Mouse (Mus musculus) brain, embryonic 14.5 days (tissue): ENCODE measurements at regions not wholly inside any gene's neighbourhood (a gene's known extent, or its start where the extent isn't known, plus 50 kb on each side); places are given as distances from the start of the nearest gene placed in this dataset.

Experiments used
- DNase-seq: peaks from one replicate; pipeline ENCODE4 v3.0.0-alpha.2; 2011; ENCODE audit warnings: low read depth
- CTCF ChIP-seq: fragments of 200-500 bp; IDR thresholded peaks from 2 replicates; pipeline ENCODE4 v1.5.1; 2012; ENCODE audit warnings: inconsistent platforms, mild to moderate bottlenecking, moderate library complexity, borderline replicate concordance; ENCODE audit not compliant: insufficient read depth, insufficient read length; ENCODE audit errors: extremely low read depth
- POLR2A ChIP-seq: fragments of 200-500 bp; IDR thresholded peaks from 2 replicates; pipeline ENCODE4 v1.6.1; 2012; ENCODE audit warnings: mild to moderate bottlenecking, inconsistent platforms, borderline replicate concordance; ENCODE audit not compliant: poor library complexity, insufficient read depth, insufficient read length, severe bottlenecking; ENCODE audit errors: extremely low read depth

DNA sequence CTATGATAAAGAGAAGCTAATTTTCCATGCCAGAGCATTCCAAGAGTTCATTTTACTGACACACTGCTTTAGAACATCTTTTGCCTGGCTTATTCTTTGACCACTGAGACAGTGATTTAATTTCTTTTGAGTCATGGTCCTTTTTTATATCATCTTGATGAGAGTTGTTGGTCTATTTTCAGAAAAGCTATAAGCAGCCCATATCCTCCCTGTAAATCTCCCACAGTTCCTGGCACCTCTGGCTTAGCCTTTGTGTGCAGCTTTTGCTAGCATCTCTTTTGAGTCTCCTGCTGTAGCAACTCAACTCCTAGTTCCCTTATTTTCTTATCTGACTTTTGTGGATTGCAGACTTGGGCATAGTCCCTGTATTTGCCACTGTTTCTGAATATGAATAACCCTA, 207.5 kb upstream of the 4931417E11Rik start:
- no peak for DNase-seq
- TF ChIP-seq CTCF (no peak), POLR2A (no peak)

DNA sequence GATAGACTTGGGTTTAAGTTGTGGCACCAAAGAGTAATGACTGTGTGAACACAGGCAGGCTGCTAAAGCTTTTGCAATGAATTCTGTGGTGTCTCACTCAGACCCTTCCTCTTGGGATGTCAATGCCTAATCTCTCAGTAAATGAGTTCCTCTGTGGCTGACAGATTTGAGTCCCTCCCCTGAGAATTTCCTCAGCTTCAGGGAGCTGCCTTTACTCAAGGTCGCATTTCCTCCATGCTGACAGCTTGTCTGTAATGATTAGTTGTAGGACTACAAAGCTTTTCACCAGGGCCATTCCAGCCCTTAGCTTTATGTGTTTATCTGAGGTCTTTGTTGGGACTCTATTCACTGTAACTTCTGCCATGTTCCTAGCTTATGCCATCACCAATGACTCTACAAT, 199.9 kb upstream of the 4931417E11Rik start:
- TF ChIP-seq POLR2A = no peak
- TF ChIP-seq CTCF = no peak
- DNase-seq = peak; percentile 45

DNA sequence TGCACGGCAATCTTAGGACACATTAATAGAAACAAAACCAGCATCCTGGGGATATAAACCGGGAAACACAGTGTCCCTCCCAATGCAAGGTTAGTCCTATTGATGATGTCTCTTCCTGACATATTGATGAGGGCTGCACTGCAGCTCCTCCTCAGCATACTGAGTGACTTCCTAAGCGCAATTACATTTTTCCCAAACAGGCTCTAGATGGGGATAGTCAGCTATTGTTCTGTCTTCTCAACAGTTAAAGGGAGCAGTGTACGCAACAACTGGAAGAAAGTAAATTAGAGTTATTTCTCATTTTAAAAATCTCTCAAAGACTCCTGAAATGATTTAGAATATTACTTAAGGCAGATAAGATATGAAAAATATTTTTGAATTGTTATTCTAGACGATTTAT, 189.5 kb upstream of the 4931417E11Rik start:
- peak; percentile 16; the same call in 1 of the 2 replicates for TF ChIP-seq CTCF
- no peak for TF ChIP-seq POLR2A
- peak; percentile 77 for DNase-seq

DNA sequence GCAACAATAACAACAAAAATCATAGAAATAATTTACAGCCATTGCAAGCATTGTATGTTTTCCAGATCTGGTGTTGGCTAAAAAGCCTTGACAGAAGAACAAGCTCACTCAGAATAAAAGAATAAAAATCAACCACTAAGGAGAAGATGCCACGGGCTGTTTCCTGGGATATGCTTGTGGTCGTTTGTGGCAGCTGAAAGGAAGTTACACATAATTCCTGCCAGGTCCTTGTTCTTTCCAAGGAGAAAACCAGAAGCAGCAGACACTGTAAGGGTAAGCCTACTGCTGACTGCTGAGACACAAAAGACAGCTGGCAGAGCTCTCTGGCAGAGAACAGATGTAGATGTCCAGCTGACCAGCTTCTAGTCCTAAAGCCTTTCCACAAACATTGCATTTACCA, 175.9 kb upstream of the 4931417E11Rik start:
- peak; percentile 26 for DNase-seq

DNA sequence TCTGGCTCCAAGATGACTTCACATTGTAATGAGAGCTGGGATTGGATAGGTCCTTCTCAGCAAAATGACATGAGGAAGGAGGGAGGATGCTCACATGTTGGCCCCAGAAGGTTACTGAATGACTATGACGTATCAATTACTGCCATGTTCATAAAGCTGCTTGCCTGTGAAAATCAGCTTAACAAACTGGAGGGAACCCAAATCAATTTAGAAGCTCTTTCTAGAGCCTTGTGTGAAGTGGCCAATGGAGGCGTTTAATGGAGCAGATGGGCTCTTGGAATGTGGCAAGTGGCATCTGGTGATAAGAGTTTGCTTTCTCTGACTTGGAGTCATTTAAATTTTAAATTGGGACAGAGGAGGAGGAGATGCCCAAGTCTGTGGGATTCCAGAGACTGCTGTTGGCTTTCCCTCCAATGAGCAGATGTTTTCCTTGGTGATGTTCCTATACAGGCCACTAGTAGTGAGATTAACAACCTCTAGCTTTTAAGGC, 175.4 kb upstream of the 4931417E11Rik start:
- TF ChIP-seq CTCF (no peak), POLR2A (no peak)

More for the DNA sequence above, 175.9 kb upstream of the 4931417E11Rik start:
- TF ChIP-seq CTCF = no peak
- TF ChIP-seq POLR2A = no peak

DNA sequence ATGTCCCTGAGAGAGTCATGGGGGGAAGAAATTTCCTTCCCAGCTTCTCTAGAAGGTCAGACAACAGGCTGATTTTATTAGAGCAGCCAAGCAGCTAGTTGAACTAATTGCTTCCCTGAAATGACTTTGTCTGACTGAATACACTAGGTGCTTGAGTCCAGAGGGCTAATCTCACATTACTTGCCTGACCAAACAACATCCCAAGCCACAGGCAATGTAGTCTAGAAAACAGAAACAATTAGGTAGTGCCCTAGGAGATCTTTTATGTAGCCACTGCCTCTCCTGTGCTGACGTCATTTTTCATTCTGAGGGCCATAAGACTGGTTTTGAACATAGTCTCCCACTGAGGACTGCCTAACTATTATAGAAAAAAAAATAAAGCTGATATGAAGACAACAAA, 159.1 kb upstream of the 4931417E11Rik start:
- TF ChIP-seq CTCF = no peak
- TF ChIP-seq POLR2A = no peak
- peak; percentile 48 for DNase-seq

More for the DNA sequence above, 175.4 kb upstream of the 4931417E11Rik start:
- DNase-seq = peak; percentile 87

DNA sequence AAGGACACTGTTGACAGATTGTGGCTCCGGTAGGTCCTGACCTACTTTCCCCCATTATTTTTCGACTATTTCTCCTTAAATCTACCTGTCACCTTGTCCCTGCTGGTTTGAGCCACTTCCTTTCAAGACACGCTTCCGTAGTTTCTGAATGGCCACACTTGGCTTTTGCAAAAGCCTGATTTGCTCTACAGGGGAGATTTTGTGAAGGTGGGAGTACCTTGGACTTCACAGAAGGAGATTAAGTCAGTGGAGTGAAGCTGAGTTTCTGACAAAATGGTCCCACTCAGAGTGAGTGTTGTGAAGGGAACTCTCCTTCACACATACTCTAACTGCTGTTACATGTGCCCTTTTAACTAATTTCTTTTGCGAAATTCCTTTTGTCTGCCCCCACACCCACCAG, 157.0 kb upstream of the 4931417E11Rik start:
- no peak for TF ChIP-seq CTCF

DNA sequence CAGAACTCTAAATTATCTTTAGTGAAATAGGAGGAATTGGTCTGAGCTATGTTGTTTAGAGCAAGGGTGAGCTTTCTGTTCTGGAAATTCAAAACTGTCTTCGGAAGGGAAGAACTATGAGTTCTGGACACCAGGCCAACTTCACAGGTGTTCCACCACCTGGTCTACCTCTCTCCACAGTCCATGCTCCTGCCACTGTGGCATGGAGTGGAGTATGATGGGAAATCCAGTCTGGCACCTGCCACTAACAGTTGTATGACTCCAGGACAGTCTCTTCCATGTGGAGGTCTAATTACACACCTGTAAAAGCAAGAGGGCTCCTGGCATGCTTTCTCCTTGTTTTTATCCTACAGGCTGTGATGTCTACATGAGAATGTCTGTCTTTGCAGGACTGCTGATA, 154.7 kb upstream of the 4931417E11Rik start:
- TF ChIP-seq CTCF (no peak), POLR2A (no peak)
- DNase-seq = no peak

More for the DNA sequence above, 157.0 kb upstream of the 4931417E11Rik start:
- DNase-seq = no peak

DNA sequence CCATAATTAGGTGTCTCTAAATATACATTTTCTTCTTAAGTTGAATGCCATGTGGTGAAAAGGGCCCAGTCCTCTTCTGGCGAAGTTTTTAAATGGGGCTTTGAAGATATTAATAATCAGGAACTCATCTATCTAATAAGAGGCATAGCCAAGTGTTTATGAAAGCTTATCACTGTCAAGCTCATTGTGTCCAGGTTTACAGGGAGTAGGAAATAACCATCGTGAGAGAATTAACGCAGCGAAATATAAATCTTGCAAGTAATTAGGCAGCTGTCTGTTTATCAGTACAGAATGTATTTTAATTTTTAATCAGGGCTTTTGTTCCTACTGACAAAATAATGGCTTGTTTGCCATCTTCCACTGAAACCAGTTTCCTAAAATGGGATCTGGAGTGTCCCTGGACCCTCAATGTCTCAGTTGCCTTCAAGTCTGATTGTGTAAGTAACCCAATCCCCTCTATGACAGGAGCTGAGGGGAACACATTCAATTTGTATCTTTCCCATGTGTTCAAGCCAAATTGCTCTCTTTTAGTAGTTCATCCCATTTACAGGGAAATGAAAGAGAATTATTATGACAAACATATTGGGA, 152.5 kb upstream of the 4931417E11Rik start:
- TF ChIP-seq CTCF (no peak), POLR2A (no peak)
- DNase-seq = peak; percentile 62

DNA sequence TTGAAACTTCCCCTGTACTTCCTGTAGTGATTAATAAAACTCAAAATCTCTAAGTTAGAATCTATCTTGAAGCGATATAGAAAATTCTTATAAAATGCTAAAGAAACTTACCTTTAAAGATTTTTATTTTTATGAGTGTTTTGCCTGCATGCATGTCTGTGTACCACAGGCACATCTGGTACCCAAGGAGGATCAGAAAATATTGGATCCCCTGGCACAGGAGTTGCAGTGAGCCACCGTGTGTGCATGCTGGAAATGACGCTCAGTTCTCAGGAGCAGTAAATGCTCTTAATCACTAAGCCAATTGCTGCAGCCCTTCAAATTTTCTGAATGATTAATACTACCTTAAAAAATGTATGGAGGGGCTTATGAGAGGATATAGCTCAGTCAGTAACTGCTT, 142.8 kb upstream of the 4931417E11Rik start:
- no peak for TF ChIP-seq POLR2A
- peak; percentile 3; the same call in 1 of the 2 replicates for TF ChIP-seq CTCF
- no peak for DNase-seq

DNA sequence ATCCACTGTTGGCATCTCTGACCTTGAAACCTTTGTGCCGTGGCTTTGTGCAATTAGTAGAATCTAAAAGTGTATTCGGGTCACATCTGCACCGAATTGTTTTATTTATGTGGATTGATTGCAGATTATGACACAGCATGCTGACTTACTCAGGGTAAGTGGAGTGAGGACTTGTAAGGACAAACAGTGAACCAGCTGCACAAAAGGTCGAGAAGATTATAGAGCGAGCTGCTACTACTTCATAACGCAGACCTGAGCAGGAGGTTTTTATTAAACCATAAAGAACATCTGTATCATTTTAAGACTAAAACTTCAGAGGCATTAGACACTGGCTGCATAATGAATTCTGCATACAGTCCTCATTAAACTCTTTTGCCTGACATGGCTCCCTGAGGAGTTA, 142.4 kb upstream of the 4931417E11Rik start:
- TF ChIP-seq CTCF (no peak), POLR2A (no peak)
- peak; percentile 40 for DNase-seq

DNA sequence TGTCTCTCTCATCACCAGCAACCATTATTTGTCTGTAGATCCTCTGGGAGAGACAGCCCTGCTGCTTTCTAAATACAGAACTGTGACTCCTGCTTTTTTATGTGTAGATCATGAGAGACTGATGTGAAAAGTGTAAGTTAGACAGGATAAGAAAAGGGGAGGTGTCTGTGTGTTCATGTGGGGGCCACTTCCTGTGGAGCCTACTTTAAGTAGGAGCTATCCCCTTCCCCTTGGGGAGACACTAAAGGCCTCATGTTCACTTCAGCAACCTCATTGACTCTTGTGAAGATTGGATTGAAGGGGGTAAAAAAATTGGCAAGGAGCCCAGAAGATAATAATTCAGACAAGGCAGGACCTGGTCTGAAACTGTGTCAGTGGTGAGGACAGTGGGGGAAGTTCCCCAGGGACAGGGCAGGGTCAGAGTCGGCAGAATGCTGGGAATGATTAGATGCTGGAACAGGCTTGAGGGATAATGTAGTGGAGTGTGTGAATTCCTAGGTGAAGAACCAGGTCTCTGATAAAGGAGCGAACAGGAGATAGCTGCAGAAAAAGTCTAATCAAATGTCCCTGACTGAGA, 140.7 kb upstream of the 4931417E11Rik start:
- peak; percentile 22 for DNase-seq

DNA sequence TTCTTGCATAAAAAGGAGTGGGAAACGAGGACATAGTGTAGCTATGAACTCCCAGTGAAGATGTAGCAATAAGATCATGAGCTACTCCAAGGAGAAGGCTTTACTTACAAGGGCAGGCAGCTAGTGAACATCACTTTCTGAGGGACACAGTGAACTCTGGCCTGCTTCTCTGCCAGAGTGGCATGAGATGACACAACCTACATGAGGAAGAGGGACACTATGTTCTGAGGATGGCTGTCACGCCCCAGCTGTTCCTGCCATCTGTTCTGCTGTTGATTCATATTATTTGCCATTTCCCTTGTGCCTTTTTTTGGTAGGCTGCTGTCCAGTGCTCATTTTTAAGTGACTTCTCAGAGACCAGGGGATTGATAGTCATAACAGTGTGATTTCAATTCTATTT, 118.2 kb upstream of the 4931417E11Rik start:
- no peak for TF ChIP-seq CTCF
- no peak for TF ChIP-seq POLR2A
- no peak for DNase-seq

More for the DNA sequence above, 140.7 kb upstream of the 4931417E11Rik start:
- no peak for TF ChIP-seq POLR2A
- no peak for TF ChIP-seq CTCF
